Mouse (Mus musculus): ENCODE results near the gene Spata31d1c. TPM values are rescaled to one million over a fixed set of nuclear protein-coding genes. Genes with fewer than 3 reads are reported as not detected.

Spata31d1c gene
- not detected in 2 replicates for polyA plus RNA-seq (2015; fragmentation: Nextera tagmentation; extraction: Ambion mirVana)

- no peak for ATAC-seq (ENCODE audit: insufficient read depth)
- no peak within 1 kb of the TSS for H3K4me2 ChIP-seq
Observed at GRCm38 (mm10) chr13:65032758-65033157, at the start of gene Spata31d1c. Gene Spata31d1c, plus strand, starts transcription at chr13:65033058.

GRCm38 (mm10) chr13:64988828-64989227 is 44.0 kb upstream of the Spata31d1c start:
- no peaks in the 10 kb centered on the region for H3K27me3 ChIP-seq
- no peak overlapping the region for H3K9ac ChIP-seq
- no peaks in the 10 kb centered on the region for H3K4me1 ChIP-seq (replicated peaks)
- no peaks in the 10 kb centered on the region for H3K9me3 ChIP-seq (replicated peaks)
- no peaks in the 10 kb centered on the region for H3K36me3 ChIP-seq (replicated peaks)
- H3K27ac ChIP-seq (replicated peaks), result no peak overlapping the region
- ATAC-seq (ENCODE audit: insufficient read depth), result peak; percentile 68
- no peak overlapping the region for H3K4me3 ChIP-seq (replicated peaks)
- H3K4me2 ChIP-seq, result no peak overlapping the region

More at GRCm38 (mm10) chr13:65032758-65033157, at the start of gene Spata31d1c:
- Histone ChIP-seq H3K36me3 (replicated peaks) (no peaks in the 10 kb centered on the region), H3K4me3 (replicated peaks) (no peak within 1 kb of the TSS), H3K4me1 (replicated peaks) (no peaks in the 10 kb centered on the region), H3K27me3 (no peaks in the 10 kb centered on the region), H3K9me3 (replicated peaks) (no peaks in the 10 kb centered on the region), H3K9ac (no peak within 1 kb of the TSS), H3K27ac (replicated peaks) (no peak within 1 kb of the TSS)

GRCm38 (mm10) chr13:65005414-65005813 is 27.4 kb upstream of the Spata31d1c start:
- no peaks in the 10 kb centered on the region for H3K36me3 ChIP-seq (replicated peaks)
- no peaks in the 10 kb centered on the region for H3K27me3 ChIP-seq
- no peak overlapping the region for H3K9ac ChIP-seq
- no peak overlapping the region for H3K4me2 ChIP-seq
- H3K27ac ChIP-seq (replicated peaks), result no peak overlapping the region
- H3K9me3 ChIP-seq (replicated peaks), result no peaks in the 10 kb centered on the region
- no peak for ATAC-seq (ENCODE audit: insufficient read depth)
- H3K4me3 ChIP-seq (replicated peaks), result no peak overlapping the region
- H3K4me1 ChIP-seq (replicated peaks), result no peaks in the 10 kb centered on the region

DNA sequence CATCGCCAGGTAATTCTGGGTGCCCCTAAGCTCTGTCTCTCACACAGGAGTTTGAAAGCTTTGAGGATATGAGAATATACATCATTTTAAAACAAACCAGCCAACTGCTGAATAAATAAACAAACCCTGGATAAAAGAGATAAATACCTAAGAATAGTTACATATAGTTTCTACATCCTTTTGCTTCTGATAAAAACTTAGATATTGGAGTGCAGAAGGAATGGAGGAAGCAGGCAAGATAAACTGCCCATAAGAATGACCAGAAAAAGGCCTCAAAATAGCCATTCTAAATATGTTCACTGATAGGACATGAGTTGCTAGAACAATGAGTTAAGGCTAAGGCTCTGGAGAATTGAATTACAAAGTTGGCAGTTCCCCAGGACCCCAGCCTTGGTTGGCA is 26.1 kb upstream of the Spata31d1c start:
- Histone ChIP-seq H3K4me1 (replicated peaks) (no peaks in the 10 kb centered on the region), H3K4me3 (replicated peaks) (no peak overlapping the region), H3K4me2 (no peak overlapping the region), H3K36me3 (replicated peaks) (no peaks in the 10 kb centered on the region), H3K9me3 (replicated peaks) (no peaks in the 10 kb centered on the region), H3K9ac (no peak overlapping the region), H3K27me3 (no peaks in the 10 kb centered on the region), H3K27ac (replicated peaks) (no peak overlapping the region)
- ATAC-seq (ENCODE audit: insufficient read depth), result no peak
- 68% methylated on average over 1 of the region's 1 CpGs for WGBS (ENCODE audit: insufficient replicate concordance)

GRCm38 (mm10) chr13:65007971-65008370 is 24.9 kb upstream of the Spata31d1c start:
- 63% methylated on average over 1 of the region's 1 CpGs for WGBS (ENCODE audit: insufficient replicate concordance)
- Histone ChIP-seq H3K27ac (replicated peaks) (no peak overlapping the region), H3K4me1 (replicated peaks) (no peaks in the 10 kb centered on the region), H3K36me3 (replicated peaks) (no peaks in the 10 kb centered on the region), H3K4me2 (no peak overlapping the region), H3K4me3 (replicated peaks) (no peak overlapping the region), H3K9me3 (replicated peaks) (no peaks in the 10 kb centered on the region), H3K27me3 (no peaks in the 10 kb centered on the region), H3K9ac (no peak overlapping the region)
- no peak for ATAC-seq (ENCODE audit: insufficient read depth)

GRCm38 (mm10) chr13:65011052-65011738 is 21.7 kb upstream of the Spata31d1c start:
- H3K36me3 ChIP-seq (replicated peaks), result no peaks in the 10 kb centered on the region
- H3K4me3 ChIP-seq (replicated peaks), result no peak overlapping the region
- H3K9ac ChIP-seq, result no peak overlapping the region
- no peaks in the 10 kb centered on the region for H3K27me3 ChIP-seq
- no peaks in the 10 kb centered on the region for H3K4me1 ChIP-seq (replicated peaks)
- no peak overlapping the region for H3K4me2 ChIP-seq
- H3K27ac ChIP-seq (replicated peaks), result 0 out of 2 replicates have a peak overlapping the region, but pooled peaks have one; percentile 29
- 40% methylated on average over 4 of the region's 4 CpGs for WGBS (ENCODE audit: insufficient replicate concordance)
- peak; percentile 91 for ATAC-seq (ENCODE audit: insufficient read depth)
- no peaks in the 10 kb centered on the region for H3K9me3 ChIP-seq (replicated peaks)

GRCm38 (mm10) chr13:65035057-65035456 is 2.2 kb downstream of the Spata31d1c start:
- H3K36me3 ChIP-seq (replicated peaks), result no peaks in the 10 kb centered on the region
- H3K9me3 ChIP-seq (replicated peaks), result no peaks in the 10 kb centered on the region
- ATAC-seq (ENCODE audit: insufficient read depth), result no peak
- H3K9ac ChIP-seq, result no peak overlapping the region
- no peak overlapping the region for H3K27ac ChIP-seq (replicated peaks)
- no peaks in the 10 kb centered on the region for H3K4me1 ChIP-seq (replicated peaks)
- 43% methylated on average over 4 of the region's 4 CpGs for WGBS (ENCODE audit: insufficient replicate concordance)
- H3K4me3 ChIP-seq (replicated peaks), result no peak overlapping the region
- no peaks in the 10 kb centered on the region for H3K27me3 ChIP-seq
- H3K4me2 ChIP-seq, result no peak overlapping the region

DNA sequence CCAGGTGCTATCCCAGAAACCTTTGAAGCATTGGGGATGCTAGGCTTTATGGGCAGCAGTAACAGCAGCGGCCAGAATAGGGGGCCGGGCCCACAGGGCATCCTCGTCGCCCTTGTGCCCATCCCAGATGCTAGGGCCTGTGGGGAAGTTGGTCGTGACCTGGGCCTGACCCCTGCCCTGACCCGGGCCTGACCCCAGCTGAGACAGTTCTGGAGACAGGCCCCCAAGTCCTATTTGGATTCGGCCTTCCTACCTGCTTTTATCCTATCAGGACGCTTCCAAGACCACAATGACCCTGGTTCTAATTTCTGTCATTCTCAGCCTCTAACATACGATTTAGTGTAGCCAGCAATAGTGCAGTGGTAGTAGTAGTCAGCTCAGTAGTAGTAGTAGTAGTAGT is 19.8 kb downstream of the Spata31d1c start, which contains the start of gene Prss47:
Prss47 (minus strand) TSS at position 101 of the 400 bp plus-strand sequence.
- Histone ChIP-seq H3K4me1 (replicated peaks) (no peaks in the 10 kb centered on the region), H3K36me3 (replicated peaks) (no peaks in the 10 kb centered on the region), H3K9me3 (replicated peaks) (no peaks in the 10 kb centered on the region), H3K4me3 (replicated peaks) (no peak within 1 kb of the TSS), H3K27me3 (no peaks in the 10 kb centered on the region), H3K27ac (replicated peaks) (no peak within 1 kb of the TSS), H3K4me2 (no peak within 1 kb of the TSS), H3K9ac (no peak within 1 kb of the TSS)
- WGBS (ENCODE audit: insufficient replicate concordance), result 71% methylated on average over 9 of the region's 9 CpGs
- no peak for ATAC-seq (ENCODE audit: insufficient read depth)

- H3K9me3 ChIP-seq (replicated peaks), result no peaks in the 10 kb centered on the region
- no peaks in the 10 kb centered on the region for H3K27me3 ChIP-seq
- 66% methylated on average over 2 of the region's 2 CpGs for WGBS (ENCODE audit: insufficient replicate concordance)
- H3K4me3 ChIP-seq (replicated peaks), result no peak overlapping the region
- H3K9ac ChIP-seq, result no peak overlapping the region
- H3K27ac ChIP-seq (replicated peaks), result no peak overlapping the region
- ATAC-seq (ENCODE audit: insufficient read depth), result no peak
- no peak overlapping the region for H3K4me2 ChIP-seq
- peaks cover 43% of the 10 kb centered on the region for H3K36me3 ChIP-seq (replicated peaks)
- no peaks in the 10 kb centered on the region for H3K4me1 ChIP-seq (replicated peaks)
Observed at GRCm38 (mm10) chr13:65069969-65070368, 37.1 kb downstream of the Spata31d1c start.

Other genes with a start within 250 kb of the Spata31d1c start
- not detected in 2 replicates for gene Cntnap3, start 129.1 kb upstream of the Spata31d1c start, polyA plus RNA-seq (2015; fragmentation: Nextera tagmentation; extraction: Ambion mirVana)
- gene Spata31, start 115.7 kb upstream of the Spata31d1c start, polyA plus RNA-seq (2015; fragmentation: Nextera tagmentation; extraction: Ambion mirVana), result not detected in 2 replicates
- not detected in 2 replicates for gene Prss47, start 19.7 kb downstream of the Spata31d1c start, polyA plus RNA-seq (2015; fragmentation: Nextera tagmentation; extraction: Ambion mirVana)
- gene Mfsd14b, start 79.9 kb downstream of the Spata31d1c start, polyA plus RNA-seq (2015; fragmentation: Nextera tagmentation; extraction: Ambion mirVana), result 41.9 and 45.0 TPM in 2 replicates
- not detected in 2 replicates for gene Olfr465-ps1, start 105.0 kb downstream of the Spata31d1c start, polyA plus RNA-seq (2015; fragmentation: Nextera tagmentation; extraction: Ambion mirVana)
- gene Olfr466, start 117.2 kb downstream of the Spata31d1c start, polyA plus RNA-seq (2015; fragmentation: Nextera tagmentation; extraction: Ambion mirVana), result not detected in 2 replicates
- not detected in 2 replicates for gene Nlrp4f, start 172.9 kb downstream of the Spata31d1c start, polyA plus RNA-seq (2015; fragmentation: Nextera tagmentation; extraction: Ambion mirVana)
- gene Gm10775, start 226.5 kb downstream of the Spata31d1c start, polyA plus RNA-seq (2015; fragmentation: Nextera tagmentation; extraction: Ambion mirVana), result not detected in 2 replicates
- gene Zfp369, start 245.8 kb downstream of the Spata31d1c start, polyA plus RNA-seq (2015; fragmentation: Nextera tagmentation; extraction: Ambion mirVana), result 3.2 and 3.4 TPM in 2 replicates

Measured in liver, embryonic 15.5 days (tissue).